Mouse (Mus musculus) limb, embryonic 10.5 days (tissue): ENCODE measurements around the gene Gm49405. TPM values are rescaled to one million over a fixed set of nuclear protein-coding genes. Genes with fewer than 3 reads are reported as not detected.
A peak's percentile ranks its signal among the peaks of the same experiment; 100 is the strongest.

Experiments
- DNase-seq: peaks from one replicate; pipeline ENCODE4 v3.0.0-alpha.2; 2017; ENCODE audit warnings: low spot score
- H3K27ac ChIP-seq: fragments of 300-500 bp; sonication (generic); 2 replicates; pipeline ENCODE4 v1.5.1; 2016; ENCODE audit warnings: mild to moderate bottlenecking
- H3K27me3 ChIP-seq: fragments of 300-500 bp; sonication (generic); 2 replicates; pipeline ENCODE4 v1.6.1; 2016; ENCODE audit warnings: low read depth, mild to moderate bottlenecking; ENCODE audit not compliant: poor library complexity, severe bottlenecking
- H3K36me3 ChIP-seq: fragments of 300-500 bp; sonication (generic); 2 replicates; pipeline ENCODE4 v1.6.1; 2016; ENCODE audit warnings: mild to moderate bottlenecking, moderate library complexity
- H3K4me1 ChIP-seq: fragments of 300-500 bp; sonication (generic); 2 replicates; pipeline ENCODE4 v1.6.1; 2016
- H3K4me3 ChIP-seq: fragments of 300-500 bp; sonication (generic); 2 replicates; pipeline ENCODE4 v1.5.1; 2016; ENCODE audit warnings: mild to moderate bottlenecking, moderate library complexity
- H3K9me3 ChIP-seq: fragments of 300-500 bp; sonication (generic); replicated peaks from 2 replicates; pipeline ENCODE4 v1.6.1; 2016; ENCODE audit warnings: mild to moderate bottlenecking
- WGBS: fragments of 180-500 bp; shearing (Covaris S2); methylation state at CpG from one replicate; pipeline ENCODE4 v1.1.7; 2016; 5-methylcytosine and 5-hydroxymethylcytosine counted together
- polyA plus RNA-seq: library from polyadenylated mRNA; unstranded; fragments of >200 nt; fragmentation: Nextera tagmentation; extraction: Ambion mirVana; gene quantifications from 2 replicates; pipeline ENCODE4 v1.2.1, GENCODE M21; 2016

Gm49405 gene
- polyA plus RNA-seq, 1 experiment from 2014 or later = 4.6 TPM

DNA sequence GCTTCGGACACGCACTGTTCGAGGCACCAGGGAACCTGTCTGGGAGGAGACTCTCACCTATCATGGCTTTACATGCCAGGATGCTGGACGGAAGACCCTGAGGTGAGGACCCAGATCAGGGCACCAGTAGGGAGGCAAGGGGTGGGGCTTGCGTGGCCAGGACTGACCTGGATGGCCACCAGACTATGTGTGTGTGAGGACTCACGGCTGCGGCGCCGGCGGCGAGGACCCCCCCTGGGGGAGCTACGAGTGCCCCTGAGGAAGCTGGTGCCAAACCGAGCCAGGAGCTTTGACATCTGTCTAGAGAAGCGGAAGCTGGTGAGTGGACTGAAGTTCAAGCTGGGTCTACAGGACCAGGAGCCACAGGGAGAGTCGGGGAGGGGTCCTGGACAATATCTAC lies 3.9 kb downstream of the Gm49405 start:
- no peak overlapping the region for H3K27ac ChIP-seq
- WGBS = 92% methylated on average over 15 of the region's 15 CpGs
- H3K27me3 ChIP-seq = no peaks in the 10 kb centered on the region
- DNase-seq = peak; percentile 31
- peaks cover 51% of the 10 kb centered on the region for H3K36me3 ChIP-seq
- no peak overlapping the region; the same call in 1 of the 2 replicates for H3K4me3 ChIP-seq
- no peaks in the 10 kb centered on the region for H3K9me3 ChIP-seq
- H3K4me1 ChIP-seq = peaks cover 18% of the 10 kb centered on the region

GRCm38 (mm10) chr19:4005091-4005490 lies 4.7 kb downstream of the Gm49405 start:
- no peak overlapping the region for H3K27ac ChIP-seq
- no peaks in the 10 kb centered on the region for H3K9me3 ChIP-seq
- no peak for DNase-seq
- WGBS = 90% methylated on average over 9 of the region's 9 CpGs
- H3K27me3 ChIP-seq = no peaks in the 10 kb centered on the region
- H3K36me3 ChIP-seq = peaks cover 59% of the 10 kb centered on the region
- H3K4me3 ChIP-seq = no peak overlapping the region
- peaks cover 12% of the 10 kb centered on the region for H3K4me1 ChIP-seq

DNA sequence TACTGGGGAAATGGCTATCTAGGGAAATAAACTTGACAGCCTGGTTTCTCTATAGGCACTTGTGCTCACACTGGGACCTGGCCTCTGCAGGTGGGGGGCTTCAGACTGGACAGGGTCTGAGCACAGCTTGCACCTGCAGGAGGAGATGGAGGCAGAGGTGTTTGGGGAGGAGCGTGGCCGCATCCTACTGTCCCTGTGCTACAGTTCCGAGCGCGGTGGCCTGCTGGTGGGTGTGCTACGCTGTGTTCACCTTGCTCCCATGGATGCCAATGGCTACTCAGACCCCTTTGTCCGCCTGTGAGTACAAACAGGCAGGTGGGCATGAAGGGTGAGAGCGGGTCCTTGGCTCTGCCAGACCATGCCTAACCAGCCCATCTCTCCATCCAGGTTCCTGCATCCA lies 5.5 kb downstream of the Gm49405 start:
- Histone ChIP-seq H3K27ac (no peak overlapping the region), H3K27me3 (no peaks in the 10 kb centered on the region), H3K9me3 (no peaks in the 10 kb centered on the region), H3K36me3 (peaks cover 66% of the 10 kb centered on the region), H3K4me3 (no peak overlapping the region), H3K4me1 (peaks cover 10% of the 10 kb centered on the region)
- WGBS = 96% methylated on average over 8 of the region's 8 CpGs
- DNase-seq = no peak

DNA sequence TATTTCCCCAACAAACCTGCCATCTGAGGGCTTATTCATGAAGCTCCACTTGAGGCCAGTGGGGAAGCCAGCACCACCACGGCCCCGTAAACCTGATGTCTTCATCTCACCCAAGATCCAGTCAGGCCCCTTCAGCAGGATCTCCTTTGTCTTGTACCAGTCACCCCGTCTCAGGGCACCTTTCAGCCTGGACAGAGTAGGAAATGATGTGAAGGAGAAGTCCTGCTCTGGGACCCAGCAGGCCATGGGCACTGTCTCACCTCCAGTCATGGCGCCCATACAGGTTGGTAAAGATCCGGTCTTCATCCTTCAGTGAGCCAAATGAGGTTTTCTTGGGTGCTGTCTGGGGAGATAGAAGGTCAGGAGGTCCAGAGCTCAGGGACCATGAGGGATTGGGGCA lies 10.7 kb downstream of the Gm49405 start:
- peaks cover 17% of the 10 kb centered on the region for H3K4me1 ChIP-seq
- no peak overlapping the region for H3K27ac ChIP-seq
- H3K27me3 ChIP-seq = no peaks in the 10 kb centered on the region
- DNase-seq = no peak
- WGBS = 92% methylated on average over 5 of the region's 5 CpGs
- peaks cover 50% of the 10 kb centered on the region for H3K36me3 ChIP-seq
- H3K4me3 ChIP-seq = no peak overlapping the region
- H3K9me3 ChIP-seq = no peaks in the 10 kb centered on the region

DNA sequence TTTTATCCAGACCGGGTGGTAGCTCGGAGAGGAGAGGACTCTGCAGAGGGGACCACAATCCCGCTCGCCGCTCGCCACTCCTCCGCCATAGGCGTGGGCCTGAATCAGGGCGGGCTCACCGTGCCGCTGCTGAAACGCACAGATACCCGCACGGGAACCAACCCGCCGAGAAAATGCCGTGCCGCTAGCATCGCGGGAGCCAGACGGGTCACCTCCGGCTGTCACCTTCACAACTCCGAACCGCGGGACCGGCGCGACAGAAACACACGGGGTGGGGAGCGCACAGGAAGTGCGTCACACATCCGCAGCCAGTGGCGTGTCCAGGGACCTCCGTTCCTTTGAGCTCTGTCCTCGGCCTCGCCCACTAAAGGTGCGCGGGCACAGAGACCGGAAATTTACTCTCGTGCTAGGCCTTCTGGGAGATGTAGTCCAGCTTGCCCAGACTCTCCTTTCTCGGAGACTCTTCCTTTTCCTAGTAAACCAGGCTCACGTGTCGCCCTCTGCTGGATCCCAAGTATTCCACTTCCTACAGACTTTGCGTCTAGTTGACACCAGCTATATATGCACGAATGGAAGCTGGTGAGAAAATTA lies 12.1 kb downstream of the Gm49405 start, which contains the start of gene Ndufv1:
Gene Ndufv1, minus strand, starts transcription at position 375 of the 591 bp plus-strand sequence.
- no peaks in the 10 kb centered on the region for H3K9me3 ChIP-seq
- H3K4me1 ChIP-seq = peaks cover 17% of the 10 kb centered on the region
- H3K4me3 ChIP-seq = peak within 1 kb of the TSS; percentile 75
- H3K27ac ChIP-seq = peak within 1 kb of the TSS; percentile 76
- 0% methylated on average over 45 of the region's 45 CpGs for WGBS
- DNase-seq = peak; percentile 97
- H3K36me3 ChIP-seq = peaks cover 35% of the 10 kb centered on the region
- H3K27me3 ChIP-seq = no peaks in the 10 kb centered on the region

DNA sequence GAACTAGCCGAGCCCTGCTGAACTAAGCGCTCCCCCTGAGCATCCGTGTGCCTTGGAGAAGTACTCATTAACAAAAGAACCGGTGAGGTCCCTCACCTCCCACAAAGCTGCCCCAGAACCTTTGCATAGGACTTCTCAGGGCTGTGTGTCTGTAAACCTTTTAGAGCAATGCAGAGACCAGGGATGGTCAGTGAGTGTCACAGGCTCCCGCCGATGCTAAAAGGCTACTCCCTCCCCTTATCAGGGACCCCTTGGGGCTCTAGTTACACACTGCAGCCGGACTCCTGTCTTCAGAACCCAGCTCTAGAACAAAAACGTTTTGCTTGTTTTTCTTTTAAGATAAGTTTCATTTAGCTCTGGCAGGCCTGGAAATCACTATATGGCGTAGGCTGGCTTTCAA lies 12.6 kb downstream of the Gm49405 start:
- WGBS = 24% methylated on average over 9 of the region's 9 CpGs
- Histone ChIP-seq H3K4me3 (peak overlapping the region; percentile 75), H3K36me3 (peaks cover 30% of the 10 kb centered on the region), H3K9me3 (no peaks in the 10 kb centered on the region), H3K27me3 (no peaks in the 10 kb centered on the region), H3K27ac (peak overlapping the region; percentile 76), H3K4me1 (peaks cover 17% of the 10 kb centered on the region)
- no peak for DNase-seq

DNA sequence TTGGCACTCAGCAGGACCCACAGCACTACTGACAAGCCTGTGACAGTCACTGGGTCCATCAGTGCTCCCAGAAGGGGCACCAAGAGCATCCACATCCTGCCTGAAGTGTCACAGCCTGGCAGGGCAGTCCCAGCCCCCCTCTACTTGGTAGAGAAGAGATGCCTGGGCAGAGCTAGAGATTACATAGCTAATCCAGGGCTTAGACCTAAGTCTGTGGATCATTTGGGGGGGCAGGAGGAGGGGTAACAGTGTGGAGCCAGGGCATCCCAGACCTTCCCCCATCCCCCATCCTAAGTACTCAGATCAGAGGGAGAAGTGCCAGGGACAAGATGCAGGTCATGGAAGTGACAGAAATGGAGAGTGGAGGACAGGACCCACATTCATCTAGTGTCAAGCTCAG lies 14.4 kb downstream of the Gm49405 start:
- no peak for DNase-seq
- peaks cover 27% of the 10 kb centered on the region for H3K4me1 ChIP-seq
- H3K4me3 ChIP-seq = no peak overlapping the region
- H3K27me3 ChIP-seq = no peaks in the 10 kb centered on the region
- H3K27ac ChIP-seq = no peak overlapping the region; the same call in 1 of the 2 replicates
- no peaks in the 10 kb centered on the region for H3K9me3 ChIP-seq
- H3K36me3 ChIP-seq = peaks cover 13% of the 10 kb centered on the region

- H3K27me3 ChIP-seq = no peaks in the 10 kb centered on the region
- peaks cover 5% of the 10 kb centered on the region for H3K36me3 ChIP-seq
- no peak overlapping the region for H3K27ac ChIP-seq
- no peak overlapping the region for H3K4me3 ChIP-seq
- 63% methylated on average over 5 of the region's 5 CpGs for WGBS
- no peak for DNase-seq
- no peaks in the 10 kb centered on the region for H3K9me3 ChIP-seq
- H3K4me1 ChIP-seq = peaks cover 27% of the 10 kb centered on the region
Measured at GRCm38 (mm10) chr19:4015635-4016034, 15.2 kb downstream of the Gm49405 start.

- Histone ChIP-seq H3K4me1 (peaks cover 16% of the 10 kb centered on the region; the same call in 1 of the 2 replicates), H3K4me3 (no peak overlapping the region), H3K36me3 (no peaks in the 10 kb centered on the region), H3K27me3 (no peaks in the 10 kb centered on the region), H3K27ac (no peak overlapping the region), H3K9me3 (no peaks in the 10 kb centered on the region)
- 66% methylated on average over 10 of the region's 10 CpGs for WGBS
- DNase-seq = no peak
Measured at GRCm38 (mm10) chr19:4017921-4018587, 17.6 kb downstream of the Gm49405 start.

DNA sequence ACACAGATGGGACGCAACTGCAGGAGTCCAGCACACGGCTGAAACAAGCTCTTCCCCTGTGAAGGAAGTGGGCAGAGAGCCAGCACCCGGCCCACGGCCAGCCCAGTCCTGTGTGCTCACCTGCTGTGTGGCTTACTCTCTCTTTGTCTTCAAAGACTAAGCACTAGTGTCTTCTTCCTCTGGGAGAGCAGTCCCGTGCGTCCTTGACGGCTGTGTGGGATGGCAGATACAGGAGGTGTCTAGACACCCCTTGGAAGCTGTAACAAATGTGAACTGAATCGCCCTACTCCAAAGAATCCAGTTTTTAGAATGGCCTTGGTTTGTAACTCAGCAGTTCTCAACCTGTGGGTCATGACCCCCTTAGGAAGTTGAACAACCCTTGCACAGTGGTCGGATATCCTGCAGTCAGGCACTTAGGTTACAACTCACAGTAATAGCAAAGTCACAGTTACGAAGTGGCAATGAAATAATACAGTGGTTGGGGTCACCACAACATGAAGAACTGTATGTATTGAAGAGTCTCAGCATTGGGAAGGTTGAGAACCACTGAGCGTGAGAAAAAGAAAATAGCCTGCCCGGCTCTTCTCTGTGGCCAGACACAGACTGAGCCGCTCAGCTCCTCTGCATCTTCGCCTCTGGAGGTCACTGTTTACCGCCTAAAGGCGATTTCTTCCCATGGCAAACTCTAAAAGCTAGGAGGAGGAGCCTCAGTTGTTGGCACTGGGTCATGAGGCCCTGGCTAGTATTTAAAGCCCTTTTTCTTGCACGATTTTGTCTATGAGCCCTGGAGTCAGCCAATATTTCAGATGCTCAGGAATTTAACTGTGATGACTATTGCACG lies 18.5 kb downstream of the Gm49405 start:
- Histone ChIP-seq H3K9me3 (no peaks in the 10 kb centered on the region), H3K27me3 (no peaks in the 10 kb centered on the region), H3K4me1 (peaks cover 10% of the 10 kb centered on the region; the same call in 1 of the 2 replicates), H3K4me3 (no peak overlapping the region), H3K27ac (no peak overlapping the region), H3K36me3 (no peaks in the 10 kb centered on the region)
- WGBS = 41% methylated on average over 18 of the region's 18 CpGs
- DNase-seq = peak; percentile 62

GRCm38 (mm10) chr19:4023185-4023584 lies 22.8 kb downstream of the Gm49405 start:
- DNase-seq = no peak
- H3K27me3 ChIP-seq = no peaks in the 10 kb centered on the region
- 0 out of 2 replicates have a peak, but pooled peaks cover 4% of the 10 kb centered on the region for H3K9me3 ChIP-seq
- no peak overlapping the region for H3K27ac ChIP-seq
- WGBS = 81% methylated on average over 7 of the region's 7 CpGs
- H3K36me3 ChIP-seq = no peaks in the 10 kb centered on the region
- peaks cover 10% of the 10 kb centered on the region; the same call in 1 of the 2 replicates for H3K4me1 ChIP-seq
- no peak overlapping the region for H3K4me3 ChIP-seq

- H3K27me3 ChIP-seq = no peaks in the 10 kb centered on the region
- no peaks in the 10 kb centered on the region for H3K36me3 ChIP-seq
- H3K27ac ChIP-seq = no peak overlapping the region
- H3K9me3 ChIP-seq = 0 out of 2 replicates have a peak, but pooled peaks cover 4% of the 10 kb centered on the region
- no peak overlapping the region for H3K4me3 ChIP-seq
- DNase-seq = no peak
- H3K4me1 ChIP-seq = no peaks in the 10 kb centered on the region
Measured at GRCm38 (mm10) chr19:4027576-4027975, 27.1 kb downstream of the Gm49405 start.

- Histone ChIP-seq H3K9me3 (no peaks in the 10 kb centered on the region), H3K4me1 (peaks cover 15% of the 10 kb centered on the region), H3K4me3 (no peak overlapping the region), H3K36me3 (peaks cover 10% of the 10 kb centered on the region), H3K27ac (no peak overlapping the region), H3K27me3 (no peaks in the 10 kb centered on the region)
- DNase-seq = no peak
- 59% methylated on average over 7 of the region's 7 CpGs for WGBS
Measured at GRCm38 (mm10) chr19:4032668-4033067, 32.2 kb downstream of the Gm49405 start.
